Mouse (Mus musculus) brain, embryonic 14.5 days (tissue): Measurements from ENCODE around the gene Dxo. TPM values are rescaled to one million over a fixed set of nuclear protein-coding genes. Genes with fewer than 3 reads are reported as not detected.
"Not testable (repeated sequence)": the region's sequence is repeated elsewhere in the genome, so short reads cannot be mapped to it uniquely, and the experiment has no call there.

Experiments
- DNase-seq: peaks from one replicate; pipeline ENCODE4 v3.0.0-alpha.2; 2011; ENCODE audit warnings: low read depth
- CTCF ChIP-seq: fragments of 200-500 bp; IDR thresholded peaks from 2 replicates; pipeline ENCODE4 v1.5.1; 2012; ENCODE audit warnings: inconsistent platforms, mild to moderate bottlenecking, moderate library complexity, borderline replicate concordance; ENCODE audit not compliant: insufficient read depth, insufficient read length; ENCODE audit errors: extremely low read depth
- POLR2A ChIP-seq: fragments of 200-500 bp; IDR thresholded peaks from 2 replicates; pipeline ENCODE4 v1.6.1; 2012; ENCODE audit warnings: mild to moderate bottlenecking, inconsistent platforms, borderline replicate concordance; ENCODE audit not compliant: poor library complexity, insufficient read depth, insufficient read length, severe bottlenecking; ENCODE audit errors: extremely low read depth
- polyA plus RNA-seq: library from polyadenylated mRNA; depleted of rRNA; stranded (reverse); fragments of >200 nt; gene quantifications from 2 replicates; pipeline ENCODE4 v1.2.3, GENCODE M21; 2012; rRNA removed

Gene Dxo
- polyA plus RNA-seq = 73.5 and 101 TPM in 2 replicates

- DNase-seq = peak; percentile 99
- peak; percentile 84 for TF ChIP-seq POLR2A
- no peak for TF ChIP-seq CTCF
These were observed at the start of gene Dxo, which contains the start of gene Stk19 for GRCm38 (mm10) chr17:34836856-34837221. TSS of gene Dxo (plus strand) at chr17:34837019. TSS of gene Stk19 (minus strand) at chr17:34836945.

GRCm38 (mm10) chr17:34795016-34795415, 41.8 kb upstream of the Dxo start:
- TF ChIP-seq CTCF = no peak
- TF ChIP-seq POLR2A = no peak
- no peak for DNase-seq

- no peak for TF ChIP-seq POLR2A
- TF ChIP-seq CTCF = peak; percentile 48; the same call in 1 of the 2 replicates
- peak; percentile 2 for DNase-seq
These were observed 41.2 kb upstream of the Dxo start for GRCm38 (mm10) chr17:34795633-34796032.

GRCm38 (mm10) chr17:34796311-34797140, 40.3 kb upstream of the Dxo start:
- TF ChIP-seq POLR2A (no peak), CTCF (no peak)
- no peak for DNase-seq

- not testable (repeated sequence) for DNase-seq
These were observed 39.4 kb upstream of the Dxo start for GRCm38 (mm10) chr17:34797211-34797995.

- DNase-seq = not testable (repeated sequence)
These were observed 38.7 kb upstream of the Dxo start for GRCm38 (mm10) chr17:34798071-34798470.

GRCm38 (mm10) chr17:34798866-34799530, 37.8 kb upstream of the Dxo start:
- TF ChIP-seq POLR2A (no peak), CTCF (no peak)
- no peak for DNase-seq

- TF ChIP-seq CTCF = no peak
- no peak for TF ChIP-seq POLR2A
- no peak for DNase-seq
These were observed 37.3 kb upstream of the Dxo start for GRCm38 (mm10) chr17:34799531-34799925.

GRCm38 (mm10) chr17:34800781-34801305, 36.0 kb upstream of the Dxo start:
- DNase-seq = not testable (repeated sequence)

- not testable (repeated sequence) for DNase-seq
These were observed 34.1 kb upstream of the Dxo start for GRCm38 (mm10) chr17:34802756-34803155.

GRCm38 (mm10) chr17:34803367-34803766, 33.5 kb upstream of the Dxo start:
- DNase-seq = not testable (repeated sequence)

- DNase-seq = not testable (repeated sequence)
These were observed 32.5 kb upstream of the Dxo start, which contains the start of gene Cyp21a1 for GRCm38 (mm10) chr17:34804301-34804700. TSS of gene Cyp21a1 (minus strand) at chr17:34804561.

GRCm38 (mm10) chr17:34804871-34805562, 31.8 kb upstream of the Dxo start:
- no peak for DNase-seq
- no peak for TF ChIP-seq POLR2A
- TF ChIP-seq CTCF = peak; percentile 23; the same call in 1 of the 2 replicates
